Mouse (Mus musculus) megakaryocyte progenitor cell, adult 5-6 weeks (primary cell): ENCODE measurements around the gene Olfr202. TPM values are rescaled to one million over a fixed set of nuclear protein-coding genes. Genes with fewer than 3 reads are reported as not detected.
"Not testable (repeated sequence)": the region's sequence is repeated elsewhere in the genome, so short reads cannot be mapped to it uniquely, and the experiment has no call there.

Experiments used
- ATAC-seq: replicated peaks from 2 replicates; pipeline ENCODE4 v1.8.0; 2016; ENCODE audit warnings: mild to moderate bottlenecking, moderate TSS enrichment, inconsistent platforms; ENCODE audit not compliant: poor library complexity
- total RNA-seq, 2 experiments: library from RNA; stranded (forward) in 1 of 2; stranded (reverse) in 1 of 2; fragments of 157-497, 149-512 nt in 1 of 2; fragments of 200-1000 nt in 1 of 2; gene quantifications; 2 replicates each; pipeline versions ENCODE4 v1.2.3 to v1.2.4; 2015 to 2017

Olfr202 gene
- not detected in 2 replicates for total RNA-seq (2015)
- not detected in 2 replicates for total RNA-seq (2017)

DNA sequence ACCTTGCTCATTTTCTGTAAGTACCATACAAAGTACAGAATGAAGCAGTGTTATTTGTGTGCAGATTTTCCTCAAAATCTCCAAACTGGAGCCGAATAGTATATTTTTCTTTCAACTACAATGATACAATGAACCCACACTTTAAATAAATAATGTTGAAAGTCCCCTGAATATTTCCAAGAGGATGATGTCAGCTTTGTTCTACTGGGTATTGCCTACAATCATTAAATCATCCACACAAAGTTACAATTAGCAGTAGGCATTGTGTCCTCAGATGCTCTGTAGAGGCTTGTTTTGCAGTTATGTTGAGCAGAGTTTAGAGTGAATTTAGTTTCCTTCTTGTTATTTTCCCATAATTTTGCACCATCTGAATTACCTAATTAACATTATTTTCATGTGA is at the start of gene Olfr202:
Olfr202 (minus strand) TSS at position 101 of the 400 bp plus-strand sequence.
- no peak for ATAC-seq

- ATAC-seq: no peak
Measured at GRCm38 (mm10) chr16:59331038-59331437, 44.4 kb upstream of the Olfr202 start, which contains the start of gene Olfr205. Olfr205 (minus strand) TSS chr16:59331138.

DNA sequence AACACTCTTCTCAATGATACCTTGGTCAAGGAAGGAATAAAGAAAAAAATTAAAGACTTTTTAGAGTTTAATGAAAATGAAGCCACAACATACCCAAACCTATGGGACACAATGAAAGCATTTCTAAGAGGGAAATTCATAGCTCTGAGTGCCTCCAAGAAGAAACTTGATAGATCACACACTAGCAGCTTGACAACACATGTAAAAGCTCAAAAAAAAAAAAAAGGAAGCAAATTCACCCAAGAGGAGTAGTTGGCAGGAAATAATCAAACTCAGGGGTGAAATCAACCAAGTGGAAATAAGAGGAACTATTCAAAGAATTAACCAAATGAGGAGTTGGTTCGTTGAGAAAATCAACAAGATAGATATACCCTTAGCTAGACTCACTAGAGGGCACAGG is 36.7 kb upstream of the Olfr202 start:
- not testable (repeated sequence) for ATAC-seq

DNA sequence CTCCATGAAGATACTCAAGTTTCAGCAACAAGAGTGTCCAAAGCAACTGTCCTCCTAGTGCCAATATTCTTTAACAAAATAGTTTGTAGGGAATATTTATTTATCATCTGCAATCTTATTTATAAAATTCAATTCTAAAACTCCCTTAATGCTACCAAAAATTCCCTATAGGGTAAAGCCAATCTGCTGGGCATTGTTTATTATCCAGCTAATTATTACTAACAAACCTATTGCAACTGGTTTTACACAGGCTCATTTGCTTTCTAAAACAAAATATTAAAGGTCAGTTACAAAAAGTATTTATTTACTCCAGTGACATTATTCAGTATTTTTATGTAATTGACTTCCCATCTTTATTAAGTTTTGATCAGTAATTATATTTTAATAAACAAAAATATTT is 31.6 kb upstream of the Olfr202 start, which contains the start of gene Olfr204:
Olfr204 (minus strand) TSS at position 101 of the 400 bp plus-strand sequence.
- no peak for ATAC-seq

- ATAC-seq: no peak
Measured at GRCm38 (mm10) chr16:59298581-59298980, 12.0 kb upstream of the Olfr202 start, which contains the start of gene Olfr203. Olfr203 (plus strand) TSS chr16:59298881.

- not testable (repeated sequence) for ATAC-seq
Measured at GRCm38 (mm10) chr16:59287576-59287975, 983 bp upstream of the Olfr202 start.

- no peak for ATAC-seq
Measured at GRCm38 (mm10) chr16:59283476-59283875, 3.1 kb downstream of the Olfr202 start.

DNA sequence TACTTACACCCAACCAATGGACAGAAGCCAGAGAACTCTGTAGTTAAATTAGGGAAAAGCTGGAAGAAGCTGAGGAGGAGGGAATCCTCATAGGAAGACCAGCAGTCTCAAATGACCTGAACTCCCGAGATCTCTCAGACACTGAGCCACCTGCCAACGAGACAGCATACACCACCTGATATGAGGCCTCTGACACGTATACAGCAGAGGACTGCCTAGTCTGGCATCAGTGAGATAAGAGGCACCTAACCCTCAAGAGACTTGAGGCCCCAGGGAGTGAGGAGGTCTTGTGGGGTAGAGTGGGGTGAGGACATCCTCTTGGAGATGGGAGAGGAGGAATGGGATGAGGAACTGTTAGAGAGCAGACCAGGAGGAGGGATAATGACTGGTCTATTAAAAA is 6.1 kb downstream of the Olfr202 start:
- no peak for ATAC-seq

- ATAC-seq: not testable (repeated sequence)
Measured at GRCm38 (mm10) chr16:59272532-59272931, 14.1 kb downstream of the Olfr202 start, which contains the start of gene Olfr201. Olfr201 (minus strand) TSS chr16:59272632.

DNA sequence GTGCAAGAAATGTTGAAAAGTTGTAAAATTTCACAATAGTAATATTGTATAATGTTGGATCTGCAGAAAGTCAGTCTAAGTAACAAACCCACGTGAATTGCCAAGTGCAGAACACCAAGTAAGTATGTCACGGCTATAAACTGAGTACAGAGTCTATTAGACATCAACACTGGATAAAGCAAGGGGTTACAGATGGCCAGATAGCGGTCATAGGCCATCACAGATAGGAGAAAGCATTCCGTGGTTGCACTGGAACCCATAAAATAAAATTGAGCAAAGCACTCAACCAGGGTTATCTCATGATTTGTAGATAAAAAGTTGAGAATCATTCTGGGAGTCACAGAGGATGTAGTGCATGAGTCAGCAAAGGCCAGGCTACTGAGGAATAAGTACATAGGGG is 17.5 kb downstream of the Olfr202 start:
- not testable (repeated sequence) for ATAC-seq

GRCm38 (mm10) chr16:59249684-59250083 is 36.9 kb downstream of the Olfr202 start:
- ATAC-seq: no peak

Other genes with a start within 250 kb of the Olfr202 start
- gene Olfr187, start 247.0 kb downstream of the Olfr202 start, total RNA-seq (2015): not detected in 2 replicates
- gene Olfr187, start 247.0 kb downstream of the Olfr202 start, total RNA-seq (2017): not detected in 2 replicates
- gene Olfr190, start 208.8 kb downstream of the Olfr202 start, total RNA-seq (2015): not detected in 2 replicates
- not detected in 2 replicates for gene Olfr190, start 208.8 kb downstream of the Olfr202 start, total RNA-seq (2017)
- gene Olfr191, start 197.0 kb downstream of the Olfr202 start, total RNA-seq (2015): not detected in 2 replicates
- not detected in 2 replicates for gene Olfr191, start 197.0 kb downstream of the Olfr202 start, total RNA-seq (2017)
- gene Olfr193, start 174.9 kb downstream of the Olfr202 start, total RNA-seq (2015): not detected in 2 replicates
- gene Olfr193, start 174.9 kb downstream of the Olfr202 start, total RNA-seq (2017): not detected in 2 replicates
- not detected in 2 replicates for gene Olfr194, start 165.7 kb downstream of the Olfr202 start, total RNA-seq (2015)
- gene Olfr194, start 165.7 kb downstream of the Olfr202 start, total RNA-seq (2017): not detected in 2 replicates
- not detected in 2 replicates for gene Olfr195, start 139.7 kb downstream of the Olfr202 start, total RNA-seq (2015)
- not detected in 2 replicates for gene Olfr195, start 139.7 kb downstream of the Olfr202 start, total RNA-seq (2017)
- not detected in 2 replicates for gene Olfr196, start 116.3 kb downstream of the Olfr202 start, total RNA-seq (2015)
- not detected in 2 replicates for gene Olfr196, start 116.3 kb downstream of the Olfr202 start, total RNA-seq (2017)
- gene Olfr198, start 83.3 kb downstream of the Olfr202 start, total RNA-seq (2015): not detected in 2 replicates
- not detected in 2 replicates for gene Olfr198, start 83.3 kb downstream of the Olfr202 start, total RNA-seq (2017)
- gene Olfr199, start 67.0 kb downstream of the Olfr202 start, total RNA-seq (2015): not detected in 2 replicates
- gene Olfr199, start 67.0 kb downstream of the Olfr202 start, total RNA-seq (2017): not detected in 2 replicates
- gene Olfr201, start 14.2 kb downstream of the Olfr202 start, total RNA-seq (2015): not detected in 2 replicates
- not detected in 2 replicates for gene Olfr201, start 14.2 kb downstream of the Olfr202 start, total RNA-seq (2017)
- gene Olfr203, start 12.1 kb upstream of the Olfr202 start, total RNA-seq (2015): not detected in 2 replicates
- gene Olfr203, start 12.1 kb upstream of the Olfr202 start, total RNA-seq (2017): not detected in 2 replicates
- gene Olfr204, start 31.5 kb upstream of the Olfr202 start, total RNA-seq (2015): 0.02 TPM in 1 of 2 replicates, not detected in the other
- gene Olfr204, start 31.5 kb upstream of the Olfr202 start, total RNA-seq (2017): not detected in 2 replicates
- not detected in 2 replicates for gene Olfr205, start 44.3 kb upstream of the Olfr202 start, total RNA-seq (2015)
- not detected in 2 replicates for gene Olfr205, start 44.3 kb upstream of the Olfr202 start, total RNA-seq (2017)
- not detected in 2 replicates for gene Olfr206, start 62.5 kb upstream of the Olfr202 start, total RNA-seq (2015)
- gene Olfr206, start 62.5 kb upstream of the Olfr202 start, total RNA-seq (2017): not detected in 2 replicates
- gene Olfr209, start 77.2 kb upstream of the Olfr202 start, total RNA-seq (2015): not detected in 2 replicates
- not detected in 2 replicates for gene Olfr209, start 77.2 kb upstream of the Olfr202 start, total RNA-seq (2017)
- not detected in 2 replicates for gene Gabrr3, start 120.5 kb upstream of the Olfr202 start, total RNA-seq (2015)
- not detected in 2 replicates for gene Gabrr3, start 120.5 kb upstream of the Olfr202 start, total RNA-seq (2017)
- 38.3 and 49.5 TPM in 2 replicates for gene Riox2, start 185.0 kb upstream of the Olfr202 start, total RNA-seq (2015)
- 50.7 and 70.6 TPM in 2 replicates for gene Riox2, start 185.0 kb upstream of the Olfr202 start, total RNA-seq (2017)